Mouse (Mus musculus): ENCODE results near the gene Cdc73.

DNA sequence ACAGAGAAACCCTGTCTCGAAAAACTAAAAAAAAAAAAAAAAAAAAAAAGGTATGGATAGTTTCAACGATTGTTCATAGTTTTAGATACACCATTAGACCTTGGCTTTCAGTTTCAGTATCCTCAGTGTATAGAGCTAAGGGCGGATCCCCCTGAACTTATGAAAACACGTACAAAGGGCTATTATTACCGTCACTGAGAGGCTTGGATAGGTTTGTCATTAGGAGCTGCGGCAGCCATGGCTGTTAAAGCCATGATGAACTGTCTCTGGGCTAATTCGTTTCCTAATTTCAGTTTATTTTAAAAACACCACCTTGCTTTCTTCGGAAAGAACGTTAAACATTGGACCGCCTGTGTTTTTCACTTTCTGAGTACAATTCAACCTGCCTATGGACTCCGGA lies 36.1 kb upstream of the Cdc73 start:
- TF ChIP-seq CTCF (IDR thresholded peaks at IDR 0.05; ENCODE audit: low read depth, low read length) (no peak), POLR2A (IDR thresholded peaks at IDR 0.05; ENCODE audit: extremely low read depth, insufficient read depth, low read length) (no peak)
